Comparison of ENCODE assay signal across 21 mouse cellular contexts in the genomic region with DNA sequence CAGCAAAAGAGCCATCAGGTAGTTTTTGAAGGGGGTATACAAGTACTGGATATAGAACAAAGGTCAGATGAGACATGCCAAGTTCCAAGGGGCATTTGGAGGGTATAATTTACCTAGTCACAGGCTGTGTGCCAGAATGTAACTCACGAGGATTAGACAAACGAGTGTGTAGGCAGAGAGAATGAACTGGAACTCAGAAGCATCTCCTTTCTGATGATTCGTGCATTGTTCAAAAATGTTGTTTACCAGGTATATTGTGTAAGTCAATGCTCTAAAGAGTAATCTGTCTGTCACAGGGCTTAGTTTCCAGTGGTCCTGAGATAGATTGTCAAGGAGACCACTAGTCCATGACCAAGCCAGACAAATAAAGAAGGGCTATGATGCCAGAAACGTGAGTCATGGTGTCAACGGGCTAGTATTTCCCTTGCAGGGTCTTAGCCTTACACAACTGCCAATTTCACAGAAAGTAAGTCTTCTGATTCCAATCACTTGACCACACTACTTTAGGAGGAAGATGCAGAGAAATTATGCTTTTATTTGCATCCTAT. TPM values are rescaled to one million over a fixed set of nuclear protein-coding genes. Genes with fewer than 3 reads are reported as not detected.
DNase-seq lines count a peak whose midpoint lies in the region; ATAC-seq and TF ChIP-seq lines count a peak whose summit lies in the region.
"Had no signal": no experiment of that assay in that cellular context is flagged by ENCODE, and none has a peak within 500 bp of the region (broad histone marks: within the 10 kb centered on the region; RNA-seq: fewer than 3 reads in every experiment).

No protein-coding gene starts in this region.

- CTCF ChIA-PET in Patski (lab: Charles Lee) = interaction anchor here (1.2 kb wide), 1 partner anchor 19 kb away, joined by 3 read pairs; no protein-coding TSS in a partner anchor

- H3K9ac ChIP-seq in kidney, embryonic 15.5 days = no peak overlapping the region
- H3K9ac ChIP-seq: embryonic facial prominence, embryonic 12.5 days; forebrain, embryonic 13.5 days; forebrain, embryonic 15.5 days had no signal

- TF ChIP-seq CTCF in kidney, adult 2 months (conservative IDR thresholded peaks at IDR 0.05; ENCODE audit: insufficient read depth, insufficient read length, low read depth, low read length) = no peak
- no peak for TF ChIP-seq CTCF in Patski (IDR thresholded peaks at IDR 0.05)

- H3K4me2 ChIP-seq in kidney, embryonic 15.5 days = no peak overlapping the region
- H3K4me2 ChIP-seq: embryonic facial prominence, embryonic 12.5 days; forebrain, embryonic 13.5 days; forebrain, embryonic 15.5 days had no signal

- POLR2A ChIA-PET in Patski (lab: Charles Lee) = no interaction called here

- no peaks in the 10 kb centered on the region for H3K36me3 ChIP-seq in kidney, adult 2 months (ENCODE audit: control insufficient read depth, insufficient read depth, low read length)
- no peaks in the 10 kb centered on the region for H3K36me3 ChIP-seq in kidney, embryonic 15.5 days
- H3K36me3 ChIP-seq: embryonic facial prominence, embryonic 10.5 days; embryonic facial prominence, embryonic 12.5 days; forebrain, embryonic 15.5 days had no signal

- H3K9me3 ChIP-seq in kidney, embryonic 15.5 days (replicated peaks) = no peaks in the 10 kb centered on the region
- H3K9me3 ChIP-seq: embryonic facial prominence, embryonic 10.5 days; embryonic facial prominence, embryonic 12.5 days; forebrain, embryonic 13.5 days; forebrain, embryonic 15.5 days had no signal

- peak; percentile 31 for DNase-seq in kidney, adult 2 months
- no peak for DNase-seq in kidney, postnatal 25 days
- DNase-seq in kidney, adult 9 months = peak; percentile 32
- DNase-seq in kidney, postnatal 10 days = no peak
- DNase-seq in kidney, postnatal 36 days = peak; percentile 6 to 7
- peak; percentile 94 for DNase-seq in Patski (ENCODE audit: low read depth, low spot score)
- DNase-seq in frontal cortex, postnatal 10 days (ENCODE audit: low spot score in 2 of 2) = no peak
- DNase-seq: adrenal gland, adult 8-10 months; adrenal gland, postnatal 14 days; adrenal gland, postnatal 36 days; cerebellum, adult 11-12 months; cerebellum, adult 2 months; cerebellum, adult 9-10 months; cerebellum, postnatal 10 days; cerebellum, postnatal 25 days had no signal

- no peak for ATAC-seq in kidney, embryonic 15.5 days (replicated peaks; ENCODE audit: low FRiP score)
- peak; percentile 92 for ATAC-seq in Patski
- ATAC-seq: activated CD4-positive, CD25-positive, alpha-beta regulatory T cell, adult 4 months; forebrain, embryonic 13.5 days; forebrain, embryonic 15.5 days had no signal

- WGBS in kidney, adult 2 months = 52% methylated on average over 5 of the region's 5 CpGs
- WGBS in kidney, embryonic 15.5 days = 80% methylated on average over 5 of the region's 5 CpGs

- H3K4me1 ChIP-seq in kidney, adult 2 months (ENCODE audit: control insufficient read depth, insufficient read depth, low read length) = no peaks in the 10 kb centered on the region
- no peaks in the 10 kb centered on the region for H3K4me1 ChIP-seq in kidney, embryonic 15.5 days
- H3K4me1 ChIP-seq: embryonic facial prominence, embryonic 10.5 days; embryonic facial prominence, embryonic 12.5 days; forebrain, embryonic 13.5 days; forebrain, embryonic 15.5 days had no signal

- no peak for TF ChIP-seq POLR2A in kidney, adult 2 months (IDR thresholded peaks at IDR 0.05; ENCODE audit: low read depth, low read length)

- no peak overlapping the region for H3K4me3 ChIP-seq in kidney, adult 2 months (ENCODE audit: insufficient read depth, low read depth, low read length)
- no peak overlapping the region for H3K4me3 ChIP-seq in kidney, embryonic 15.5 days (replicated peaks)
- H3K4me3 ChIP-seq: embryonic facial prominence, embryonic 10.5 days; embryonic facial prominence, embryonic 12.5 days; forebrain, embryonic 13.5 days; forebrain, embryonic 15.5 days had no signal

- H3K27me3 ChIP-seq in kidney, adult 2 months (replicated peaks; ENCODE audit: control insufficient read depth, insufficient read depth, low read length) = no peaks in the 10 kb centered on the region
- no peaks in the 10 kb centered on the region for H3K27me3 ChIP-seq in kidney, embryonic 15.5 days
- H3K27me3 ChIP-seq in Patski = peaks cover 4% of the 10 kb centered on the region
- H3K27me3 ChIP-seq: embryonic facial prominence, embryonic 12.5 days; forebrain, embryonic 13.5 days; forebrain, embryonic 15.5 days had no signal

- in situ Hi-C loops in Patski (cut with MboI; ENCODE audit: low pct_unique_long_range_greater_than_20kb) = no loop called here

- H3K27ac ChIP-seq in kidney, adult 2 months (ENCODE audit: insufficient read depth, low read depth, low read length) = no peak overlapping the region
- no peak overlapping the region for H3K27ac ChIP-seq in kidney, embryonic 15.5 days
- H3K27ac ChIP-seq: embryonic facial prominence, embryonic 10.5 days; embryonic facial prominence, embryonic 12.5 days; forebrain, embryonic 13.5 days; forebrain, embryonic 15.5 days had no signal

RNA-seq across cellular contexts. Expression of a gene that starts 43.7 kb away (rescaled TPM):
- 0.31 and 0.33 TPM in 2 replicates for polyA plus RNA-seq in kidney, adult 2 months (2012; rRNA removed)
- polyA plus RNA-seq in kidney, embryonic 15.5 days (2015; fragmentation: Nextera tagmentation; extraction: Ambion mirVana) = 2.4 and 4.1 TPM in 2 replicates
- polyA plus RNA-seq in Patski (2021) = 4.4 TPM
- polyA plus RNA-seq: activated CD4-positive, CD25-positive, alpha-beta regulatory T cell, adult 4 months had no signal

Comparison
In these comparisons a context has a peak if more than half of its experiments do, and no peak if none do; other contexts are left out.
1. DNase-seq: peak in kidney, adult 2 months (single experiment), kidney, adult 9 months (single experiment), kidney, postnatal 36 days (2 of 2) and Patski (single experiment); none in kidney, postnatal 25 days (0 of 2), kidney, postnatal 10 days (single experiment) and frontal cortex, postnatal 10 days (0 of 2).